Mouse (Mus musculus): ENCODE data around the gene Usp19. TPM values are rescaled to one million over a fixed set of nuclear protein-coding genes. Genes with fewer than 3 reads are reported as not detected.

The Usp19 gene
- total RNA-seq, 1 experiment from 2014 or later, result 63.1 TPM

GRCm38 (mm10) chr9:108492043-108492750, 1.8 kb downstream of the Usp19 start:
- ATAC-seq (replicated peaks; ENCODE audit: low read depth, poor library complexity, severe bottlenecking), result peak; percentile 72

- no peak for ATAC-seq (replicated peaks; ENCODE audit: low read depth, poor library complexity, severe bottlenecking)
Measured at GRCm38 (mm10) chr9:108493246-108493645, 2.8 kb downstream of the Usp19 start.

- no peak for ATAC-seq (replicated peaks; ENCODE audit: low read depth, poor library complexity, severe bottlenecking)
Measured at GRCm38 (mm10) chr9:108494146-108494825, 3.9 kb downstream of the Usp19 start.

GRCm38 (mm10) chr9:108494905-108495304, 4.5 kb downstream of the Usp19 start:
- ATAC-seq (replicated peaks; ENCODE audit: low read depth, poor library complexity, severe bottlenecking), result no peak

- ATAC-seq (replicated peaks; ENCODE audit: low read depth, poor library complexity, severe bottlenecking), result no peak
Measured at GRCm38 (mm10) chr9:108499231-108499630, 8.8 kb downstream of the Usp19 start.

GRCm38 (mm10) chr9:108499943-108500342, 9.5 kb downstream of the Usp19 start:
- no peak for ATAC-seq (replicated peaks; ENCODE audit: low read depth, poor library complexity, severe bottlenecking)

GRCm38 (mm10) chr9:108506901-108507300, 16.5 kb downstream of the Usp19 start:
- ATAC-seq (replicated peaks; ENCODE audit: low read depth, poor library complexity, severe bottlenecking), result no peak

- peak; percentile 99 for ATAC-seq (replicated peaks; ENCODE audit: low read depth, poor library complexity, severe bottlenecking)
Measured at GRCm38 (mm10) chr9:108507619-108508434, 17.4 kb downstream of the Usp19 start, which contains the start of gene Qars. Gene Qars, plus strand, starts transcription at chr9:108507706.

GRCm38 (mm10) chr9:108508776-108509175, 18.4 kb downstream of the Usp19 start:
- ATAC-seq (replicated peaks; ENCODE audit: low read depth, poor library complexity, severe bottlenecking), result no peak

GRCm38 (mm10) chr9:108516380-108517251, 26.2 kb downstream of the Usp19 start, which contains the start of gene Qrich1:
Gene Qrich1, plus strand, starts transcription at chr9:108516806.
- peak; percentile 92 for ATAC-seq (replicated peaks; ENCODE audit: low read depth, poor library complexity, severe bottlenecking)

- ATAC-seq (replicated peaks; ENCODE audit: low read depth, poor library complexity, severe bottlenecking), result peak; percentile 27
Measured at GRCm38 (mm10) chr9:108517253-108517930, 27.0 kb downstream of the Usp19 start.

- peak; percentile 38 for ATAC-seq (replicated peaks; ENCODE audit: low read depth, poor library complexity, severe bottlenecking)
Measured at GRCm38 (mm10) chr9:108517931-108518332, 27.5 kb downstream of the Usp19 start.

- ATAC-seq (replicated peaks; ENCODE audit: low read depth, poor library complexity, severe bottlenecking), result no peak
Measured at GRCm38 (mm10) chr9:108521604-108522003, 31.2 kb downstream of the Usp19 start.

- no peak for ATAC-seq (replicated peaks; ENCODE audit: low read depth, poor library complexity, severe bottlenecking)
Measured at GRCm38 (mm10) chr9:108523341-108523740, 32.9 kb downstream of the Usp19 start.

- no peak for ATAC-seq (replicated peaks; ENCODE audit: low read depth, poor library complexity, severe bottlenecking)
Measured at GRCm38 (mm10) chr9:108525400-108525799, 35.0 kb downstream of the Usp19 start.

- ATAC-seq (replicated peaks; ENCODE audit: low read depth, poor library complexity, severe bottlenecking), result no peak
Measured at GRCm38 (mm10) chr9:108530954-108531353, 40.6 kb downstream of the Usp19 start.

GRCm38 (mm10) chr9:108531496-108531895, 41.1 kb downstream of the Usp19 start:
- ATAC-seq (replicated peaks; ENCODE audit: low read depth, poor library complexity, severe bottlenecking), result no peak

GRCm38 (mm10) chr9:108540846-108541245, 50.4 kb downstream of the Usp19 start:
- no peak for ATAC-seq (replicated peaks; ENCODE audit: low read depth, poor library complexity, severe bottlenecking)

- ATAC-seq (replicated peaks; ENCODE audit: low read depth, poor library complexity, severe bottlenecking), result no peak
Measured at GRCm38 (mm10) chr9:108545986-108546385, 55.6 kb downstream of the Usp19 start.
